32 mouse cellular contexts compared by ENCODE assay signal in genomic region chr14:76931398-76931797, GRCm38 (mm10).
DNase-seq lines count a peak whose midpoint lies in the region; ATAC-seq and TF ChIP-seq lines count a peak whose summit lies in the region.
"Had no signal": no experiment of that assay in that cellular context is flagged by ENCODE, and none has a peak within 500 bp of the region (broad histone marks: within the 10 kb centered on the region; RNA-seq: fewer than 3 reads in every experiment).

No protein-coding gene starts in this region.

- WGBS in lung, embryonic 14.5 days = 30% methylated on average over 1 of the region's 1 CpGs
- WGBS in midbrain, embryonic 11.5 days = 82% methylated on average over 1 of the region's 1 CpGs
- 87% methylated on average over 1 of the region's 1 CpGs for WGBS in midbrain, embryonic 16.5 days
- 76% methylated on average over 1 of the region's 1 CpGs for WGBS in neural tube, embryonic 15.5 days

- no peak overlapping the region for H3K4me3 ChIP-seq in lung, embryonic 14.5 days (ENCODE audit: low read depth, low read length)
- H3K4me3 ChIP-seq in midbrain, embryonic 11.5 days (ENCODE audit: low read depth, low read length) = no peak overlapping the region
- H3K4me3 ChIP-seq in midbrain, embryonic 16.5 days (ENCODE audit: low read depth, low read length) = no peak overlapping the region
- no peak overlapping the region for H3K4me3 ChIP-seq in neural tube, embryonic 15.5 days (replicated peaks)
- H3K4me3 ChIP-seq: embryonic facial prominence, embryonic 12.5 days; forebrain, embryonic 15.5 days; hindbrain, embryonic 15.5 days; kidney, embryonic 15.5 days; layer of hippocampus, adult 2 months; liver, embryonic 12.5 days; midbrain, embryonic 15.5 days; neural tube, embryonic 12.5 days; stomach, embryonic 15.5 days had no signal

- H3K27ac ChIP-seq in lung, embryonic 14.5 days (ENCODE audit: low read depth) = peak overlapping the region; percentile 32; the same call in 1 of the 2 replicates
- no peak overlapping the region for H3K27ac ChIP-seq in midbrain, embryonic 11.5 days (ENCODE audit: low read depth, low read length)
- H3K27ac ChIP-seq in midbrain, embryonic 16.5 days (ENCODE audit: low read length) = no peak overlapping the region
- peak overlapping the region; percentile 41 for H3K27ac ChIP-seq in neural tube, embryonic 15.5 days (replicated peaks)
- H3K27ac ChIP-seq: embryonic facial prominence, embryonic 12.5 days; forebrain, embryonic 15.5 days; hindbrain, embryonic 15.5 days; layer of hippocampus, adult 2 months; liver, embryonic 12.5 days; midbrain, embryonic 15.5 days; neural tube, embryonic 12.5 days; stomach, embryonic 15.5 days had no signal

- ATAC-seq in lung, embryonic 14.5 days (ENCODE audit: insufficient read depth) = peak; percentile 68; the same call in 1 of the 2 replicates
- ATAC-seq in midbrain, embryonic 11.5 days (ENCODE audit: low FRiP score) = no peak
- ATAC-seq in midbrain, embryonic 16.5 days = no peak
- no peak for ATAC-seq in neural tube, embryonic 15.5 days (ENCODE audit: low FRiP score)
- ATAC-seq: forebrain, embryonic 15.5 days; inflammation-experienced regulatory T-cells, adult 6 months; liver, embryonic 12.5 days; liver, postnatal 0 days; midbrain, embryonic 15.5 days; Patski had no signal

- no peaks in the 10 kb centered on the region for H3K36me3 ChIP-seq in lung, embryonic 14.5 days (ENCODE audit: insufficient read depth)
- H3K36me3 ChIP-seq in midbrain, embryonic 11.5 days (ENCODE audit: control insufficient read depth, insufficient read depth, low read length) = no peaks in the 10 kb centered on the region
- no peaks in the 10 kb centered on the region for H3K36me3 ChIP-seq in midbrain, embryonic 16.5 days (ENCODE audit: control insufficient read depth, insufficient read depth, low read length)
- H3K36me3 ChIP-seq in neural tube, embryonic 15.5 days = no peaks in the 10 kb centered on the region
- H3K36me3 ChIP-seq: embryonic facial prominence, embryonic 12.5 days; forebrain, embryonic 15.5 days; G1E; hindbrain, embryonic 15.5 days; kidney, embryonic 15.5 days; liver, embryonic 12.5 days; midbrain, embryonic 15.5 days; neural tube, embryonic 12.5 days; stomach, embryonic 15.5 days had no signal

- TF ChIP-seq CTCF in lung, embryonic 14.5 days (IDR thresholded peaks at IDR 0.05; ENCODE audit: low read depth) = no peak

- H3K9me3 ChIP-seq in lung, embryonic 14.5 days (ENCODE audit: low read depth, low read length) = no peaks in the 10 kb centered on the region
- no peaks in the 10 kb centered on the region for H3K9me3 ChIP-seq in midbrain, embryonic 11.5 days (ENCODE audit: control insufficient read depth, low read length)
- no peaks in the 10 kb centered on the region for H3K9me3 ChIP-seq in midbrain, embryonic 16.5 days (replicated peaks; ENCODE audit: control insufficient read depth, low read length, poor library complexity, severe bottlenecking)
- H3K9me3 ChIP-seq in neural tube, embryonic 15.5 days (replicated peaks) = no peaks in the 10 kb centered on the region
- H3K9me3 ChIP-seq: embryonic facial prominence, embryonic 12.5 days; forebrain, embryonic 15.5 days; hindbrain, embryonic 15.5 days; kidney, embryonic 15.5 days; liver, embryonic 12.5 days; midbrain, embryonic 15.5 days; neural tube, embryonic 12.5 days; stomach, embryonic 15.5 days had no signal

- peaks cover 8% of the 10 kb centered on the region; the same call in 1 of the 2 replicates for H3K4me1 ChIP-seq in lung, embryonic 14.5 days (ENCODE audit: insufficient read depth)
- no peaks in the 10 kb centered on the region for H3K4me1 ChIP-seq in midbrain, embryonic 11.5 days (ENCODE audit: control insufficient read depth, insufficient read depth, low read length)
- no peaks in the 10 kb centered on the region for H3K4me1 ChIP-seq in midbrain, embryonic 16.5 days (ENCODE audit: control insufficient read depth, insufficient read depth, low read length)
- peaks cover 11% of the 10 kb centered on the region; the same call in 1 of the 2 replicates for H3K4me1 ChIP-seq in neural tube, embryonic 15.5 days
- H3K4me1 ChIP-seq: forebrain, embryonic 15.5 days; hindbrain, embryonic 15.5 days; liver, embryonic 12.5 days; midbrain, embryonic 15.5 days; neural tube, embryonic 12.5 days; stomach, embryonic 15.5 days had no signal

- peak; percentile 54 for DNase-seq in lung, embryonic 14.5 days
- DNase-seq in lung, adult 18-20 months = no peak
- peak; percentile 77 for DNase-seq in midbrain, embryonic 11.5 days (ENCODE audit: low spot score, missing footprints)
- DNase-seq in NIH3T3 (ENCODE audit: low read depth) = peak; percentile 24
- DNase-seq in kidney, postnatal 10 days = no peak
- DNase-seq in spleen, adult 12 weeks (ENCODE audit: low spot score) = no peak
- DNase-seq: adrenal gland, postnatal 14 days; cerebellum, adult 18-20 months; cerebellum, postnatal 10 days; gastrocnemius, postnatal 25 days; heart, adult 18-20 months; heart, postnatal 4 days; kidney, adult 18-20 months; kidney, postnatal 36 days; layer of hippocampus, postnatal 36 days; left cerebral cortex, postnatal 4 days; liver, postnatal 0 days had no signal

- H3K9ac ChIP-seq in lung, embryonic 14.5 days = no peak overlapping the region
- H3K9ac ChIP-seq in midbrain, embryonic 11.5 days (ENCODE audit: low read length) = no peak overlapping the region
- no peak overlapping the region for H3K9ac ChIP-seq in midbrain, embryonic 16.5 days (ENCODE audit: low read depth, low read length)
- no peak overlapping the region for H3K9ac ChIP-seq in neural tube, embryonic 15.5 days (replicated peaks)
- H3K9ac ChIP-seq: embryonic facial prominence, embryonic 12.5 days; forebrain, embryonic 15.5 days; hindbrain, embryonic 15.5 days; kidney, embryonic 15.5 days; liver, embryonic 12.5 days; liver, postnatal 0 days; midbrain, embryonic 15.5 days; neural tube, embryonic 12.5 days; stomach, embryonic 15.5 days had no signal

- no peak overlapping the region for H3K4me2 ChIP-seq in lung, embryonic 14.5 days
- no peak overlapping the region for H3K4me2 ChIP-seq in midbrain, embryonic 11.5 days
- H3K4me2 ChIP-seq in midbrain, embryonic 16.5 days (ENCODE audit: low read length) = no peak overlapping the region
- H3K4me2 ChIP-seq in neural tube, embryonic 15.5 days = no peak overlapping the region
- H3K4me2 ChIP-seq: embryonic facial prominence, embryonic 12.5 days; forebrain, embryonic 15.5 days; heart, embryonic 11.5 days; hindbrain, embryonic 15.5 days; kidney, embryonic 15.5 days; liver, embryonic 12.5 days; midbrain, embryonic 15.5 days; neural tube, embryonic 12.5 days; stomach, embryonic 15.5 days had no signal

- no peaks in the 10 kb centered on the region for H3K27me3 ChIP-seq in lung, embryonic 14.5 days (ENCODE audit: insufficient read depth, low read length)
- H3K27me3 ChIP-seq in midbrain, embryonic 11.5 days (ENCODE audit: control insufficient read depth, insufficient read depth, low read length) = no peaks in the 10 kb centered on the region
- H3K27me3 ChIP-seq in midbrain, embryonic 16.5 days (ENCODE audit: control insufficient read depth, insufficient read depth, low read depth, low read length) = no peaks in the 10 kb centered on the region
- H3K27me3 ChIP-seq in neural tube, embryonic 15.5 days (replicated peaks) = no peaks in the 10 kb centered on the region
- H3K27me3 ChIP-seq: embryonic facial prominence, embryonic 12.5 days; forebrain, embryonic 15.5 days; hindbrain, embryonic 15.5 days; kidney, embryonic 15.5 days; liver, embryonic 12.5 days; midbrain, embryonic 15.5 days; neural tube, embryonic 12.5 days; Patski; stomach, embryonic 15.5 days had no signal

Comparison
In these comparisons a context has a peak if more than half of its experiments do, and no peak if none do; other contexts are left out.
1. DNase-seq: peak in lung, embryonic 14.5 days (single experiment), midbrain, embryonic 11.5 days (single experiment) and NIH3T3 (single experiment); none in lung, adult 18-20 months (0 of 2), kidney, postnatal 10 days (single experiment) and spleen, adult 12 weeks (single experiment).
2. H3K27ac ChIP-seq: peak in lung, embryonic 14.5 days (single experiment) and neural tube, embryonic 15.5 days (single experiment); none in midbrain, embryonic 11.5 days (single experiment) and midbrain, embryonic 16.5 days (single experiment).